ENCODE assay signal across 17 mouse cellular contexts in the genomic region with DNA sequence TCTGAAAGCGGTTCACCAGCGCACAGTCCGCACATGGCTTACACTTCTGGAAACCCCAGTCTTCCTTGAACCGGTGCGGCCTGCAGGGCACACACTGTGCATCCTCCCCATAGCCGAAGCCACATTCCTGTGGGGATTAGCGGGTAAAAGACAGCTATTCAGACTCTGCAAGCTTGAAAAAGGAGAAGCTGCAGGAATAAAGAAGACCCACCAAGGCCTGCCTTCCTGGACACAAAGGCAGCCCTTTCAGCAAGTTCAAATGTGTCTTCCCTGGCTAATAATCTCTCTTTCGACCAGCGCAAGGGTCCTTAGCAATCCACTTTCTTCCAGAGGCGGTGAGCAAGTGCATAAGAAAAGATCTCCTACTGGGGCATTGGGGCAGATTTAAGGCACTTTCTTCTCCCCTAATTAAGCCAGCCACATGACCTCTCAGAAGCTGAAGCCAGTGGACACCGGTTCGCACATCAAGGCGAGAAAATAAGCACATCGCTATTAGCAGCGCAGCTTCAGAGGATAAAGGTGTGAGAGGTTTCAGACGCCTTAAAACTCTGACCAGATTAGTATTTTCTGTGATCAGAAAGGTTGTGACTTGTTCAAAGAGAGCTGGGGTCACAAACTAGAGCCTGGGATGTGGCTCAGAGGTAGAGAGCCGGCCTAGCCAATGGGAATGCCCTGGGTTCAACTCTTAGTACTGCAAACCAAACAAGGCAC. TPM values are rescaled to one million over a fixed set of nuclear protein-coding genes. Genes with fewer than 3 reads are reported as not detected.
A peak's percentile ranks its signal among the peaks of the same experiment; 100 is the strongest.
DNase-seq lines count a peak whose midpoint lies in the region; ATAC-seq and TF ChIP-seq lines count a peak whose summit lies in the region.
"Had no signal": no experiment of that assay in that cellular context is flagged by ENCODE, and none has a peak within 500 bp of the region (broad histone marks: within the 10 kb centered on the region; RNA-seq: fewer than 3 reads in every experiment).

No protein-coding gene starts in this region.

- no peaks in the 10 kb centered on the region for H3K36me3 ChIP-seq in E14TG2a.4 (ENCODE audit: insufficient read depth, low read length)
- no peaks in the 10 kb centered on the region for H3K36me3 ChIP-seq in embryonic facial prominence, embryonic 12.5 days
- H3K36me3 ChIP-seq in forebrain, embryonic 16.5 days (ENCODE audit: control insufficient read depth, insufficient read depth) = no peaks in the 10 kb centered on the region

- peak overlapping the region; percentile 72; the same call in 1 of the 2 replicates for H3K27ac ChIP-seq in embryonic facial prominence, embryonic 12.5 days
- H3K27ac ChIP-seq in forebrain, embryonic 16.5 days (ENCODE audit: low read length) = no peak overlapping the region
- H3K27ac ChIP-seq: heart, adult 2 months; kidney, postnatal 0 days; liver, embryonic 14.5 days had no signal

- H3K4me1 ChIP-seq in E14TG2a.4 (replicated peaks; ENCODE audit: low read depth, low read length) = peaks cover 41% of the 10 kb centered on the region
- H3K4me1 ChIP-seq in embryonic facial prominence, embryonic 12.5 days = peaks cover 8% of the 10 kb centered on the region; the same call in 1 of the 2 replicates
- peaks cover 6% of the 10 kb centered on the region for H3K4me1 ChIP-seq in forebrain, embryonic 16.5 days (replicated peaks; ENCODE audit: control insufficient read depth, insufficient read depth, low read length)

- no peaks in the 10 kb centered on the region for H3K9me3 ChIP-seq in E14TG2a.4 (ENCODE audit: low read length)
- H3K9me3 ChIP-seq in embryonic facial prominence, embryonic 12.5 days = no peaks in the 10 kb centered on the region
- no peaks in the 10 kb centered on the region for H3K9me3 ChIP-seq in forebrain, embryonic 16.5 days (ENCODE audit: control insufficient read depth, low read length)

- no peak overlapping the region for H3K9ac ChIP-seq in embryonic facial prominence, embryonic 12.5 days
- no peak overlapping the region for H3K9ac ChIP-seq in forebrain, embryonic 16.5 days (replicated peaks; ENCODE audit: low read depth, low read length)
- H3K9ac ChIP-seq: liver, embryonic 14.5 days had no signal

- WGBS in embryonic facial prominence, embryonic 12.5 days = 23% methylated on average over 17 of the region's 17 CpGs
- 11% methylated on average over 17 of the region's 17 CpGs for WGBS in forebrain, embryonic 16.5 days

- peak overlapping the region; percentile 50 for H3K4me3 ChIP-seq in E14TG2a.4 (replicated peaks; ENCODE audit: low read length)
- H3K4me3 ChIP-seq in embryonic facial prominence, embryonic 12.5 days = no peak overlapping the region
- no peak overlapping the region for H3K4me3 ChIP-seq in forebrain, embryonic 16.5 days (replicated peaks; ENCODE audit: low read length)
- H3K4me3 ChIP-seq: heart, adult 2 months; myocyte had no signal

- TF ChIP-seq CTCF in E14TG2a.4 (conservative IDR thresholded peaks at IDR 0.05; ENCODE audit: low read length) = no peak

- ATAC-seq in embryonic facial prominence, embryonic 12.5 days (ENCODE audit: insufficient number of reproducible peaks, insufficient read depth, low FRiP score, low TSS enrichment) = 0 out of 2 replicates have a peak, but pooled peaks have one; percentile 52
- peak; percentile 33; the same call in 1 of the 2 replicates for ATAC-seq in forebrain, embryonic 16.5 days
- ATAC-seq in megakaryocyte, adult 5-6 weeks (ENCODE audit: poor library complexity, severe bottlenecking) = no peak

- no peak overlapping the region for H3K4me2 ChIP-seq in embryonic facial prominence, embryonic 12.5 days (replicated peaks)
- no peak overlapping the region for H3K4me2 ChIP-seq in forebrain, embryonic 16.5 days (ENCODE audit: low read length)

- DNase-seq in Muller cell, postnatal 12 days (ENCODE audit: inconsistent ontology term) = peak; percentile 43
- no peak for DNase-seq in cerebellum, adult 8-10 months
- DNase-seq in heart, adult 8-10 months (ENCODE audit: low spot score) = no peak
- DNase-seq in liver = no peak
- DNase-seq: cerebellum, postnatal 25 days; heart, adult 2 months; heart, postnatal 14 days; layer of hippocampus, adult 9-11 months; lung, postnatal 36 days; right cerebral cortex, postnatal 25 days had no signal

- peaks cover 33% of the 10 kb centered on the region for H3K27me3 ChIP-seq in E14TG2a.4 (ENCODE audit: insufficient read depth, low read length)
- H3K27me3 ChIP-seq in embryonic facial prominence, embryonic 12.5 days = no peaks in the 10 kb centered on the region
- no peaks in the 10 kb centered on the region for H3K27me3 ChIP-seq in forebrain, embryonic 16.5 days (replicated peaks; ENCODE audit: control insufficient read depth, insufficient read depth, low read length)

RNA-seq across cellular contexts. Expression of a gene that starts 41.0 kb away (rescaled TPM):
- 49.0 and 62.6 TPM in 2 replicates for polyA plus RNA-seq in embryonic facial prominence, embryonic 12.5 days (2016; fragmentation: Nextera tagmentation; extraction: Ambion mirVana)
- polyA plus RNA-seq in forebrain, embryonic 16.5 days (2015; fragmentation: Nextera tagmentation; extraction: Ambion mirVana) = 49.1 and 56.3 TPM in 2 replicates
- 1 to 10 TPM; 2.5 to 5.3 (median 3.7) TPM for total RNA-seq in heart, adult 8-10 months (2022)
- 0.16 TPM in 1 of 2 replicates, not detected in the other for total RNA-seq in megakaryocyte, adult 5-6 weeks (2015)
- total RNA-seq in megakaryocyte, adult 5-6 weeks (2017) = 0.29 and 0.45 TPM in 2 replicates
